Mouse (Mus musculus) lung, postnatal 0 days (tissue): Measurements from ENCODE around the gene Krt31.

Source experiments
- CTCF ChIP-seq: IDR thresholded peaks from 2 replicates; pipeline ENCODE4 v1.5.1; 2016; ENCODE audit warnings: antibody characterized with exemption, mild to moderate bottlenecking
- EP300 ChIP-seq: IDR thresholded peaks from 2 replicates; pipeline ENCODE4 v1.6.1; 2016; ENCODE audit warnings: antibody characterized with exemption, mild to moderate bottlenecking, control low read depth

- TF ChIP-seq CTCF, result no peak
- no peak for TF ChIP-seq EP300
These were observed 23.5 kb upstream of the Krt31 start for GRCm38 (mm10) chr11:100073873-100074272.
